Mouse (Mus musculus): ENCODE measurements at regions not wholly inside any gene's neighbourhood (a gene's known extent, or its start where the extent isn't known, plus 50 kb on each side); places are given as distances from the start of the nearest gene placed in this dataset.
A peak's percentile ranks its signal among the peaks of the same experiment; 100 is the strongest.
"Not testable (repeated sequence)": the region's sequence is repeated elsewhere in the genome, so short reads cannot be mapped to it uniquely, and the experiment has no call there.

DNA sequence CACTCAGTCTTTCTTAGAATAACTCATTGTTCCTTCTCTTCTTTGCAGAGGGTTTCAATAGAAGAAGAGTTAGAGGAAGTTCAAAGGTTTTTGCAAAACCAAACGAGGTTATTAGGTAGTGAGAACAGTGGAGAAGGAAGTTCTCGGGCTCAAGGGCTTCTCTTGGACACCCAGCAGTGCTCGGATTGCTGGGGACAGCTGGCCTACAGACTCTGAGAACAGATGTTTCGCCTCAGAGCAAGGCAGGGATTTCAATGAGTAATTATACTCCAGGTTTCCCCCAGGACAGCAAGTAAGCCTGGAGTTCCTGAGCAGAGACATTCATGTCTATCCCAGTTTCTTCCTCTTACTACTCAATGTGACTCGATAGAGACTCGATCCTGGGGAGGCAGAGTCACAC is 94.4 kb downstream of the Cd24a start:
- DNase-seq, result no peak

DNA sequence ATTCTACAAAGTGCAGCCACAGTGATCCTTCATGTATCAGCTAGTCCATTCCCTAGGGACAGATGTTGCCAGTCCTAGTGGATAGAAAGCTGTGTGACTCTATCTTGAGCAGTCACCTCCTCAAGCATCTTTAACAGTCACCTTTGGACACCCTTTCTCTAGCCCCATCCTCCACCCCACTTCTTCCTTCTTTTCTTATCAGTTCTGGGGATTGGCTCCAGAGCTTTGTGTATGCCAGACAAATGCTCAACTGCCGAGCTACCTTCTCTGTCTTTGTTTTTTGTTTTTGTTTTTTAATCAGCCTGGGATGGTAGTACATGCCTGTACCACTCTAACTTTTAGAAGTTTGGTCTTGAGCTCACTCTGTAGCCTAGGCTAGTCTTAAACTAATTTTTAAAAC is 96.7 kb downstream of the Cd24a start:
- DNase-seq, result no peak

DNA sequence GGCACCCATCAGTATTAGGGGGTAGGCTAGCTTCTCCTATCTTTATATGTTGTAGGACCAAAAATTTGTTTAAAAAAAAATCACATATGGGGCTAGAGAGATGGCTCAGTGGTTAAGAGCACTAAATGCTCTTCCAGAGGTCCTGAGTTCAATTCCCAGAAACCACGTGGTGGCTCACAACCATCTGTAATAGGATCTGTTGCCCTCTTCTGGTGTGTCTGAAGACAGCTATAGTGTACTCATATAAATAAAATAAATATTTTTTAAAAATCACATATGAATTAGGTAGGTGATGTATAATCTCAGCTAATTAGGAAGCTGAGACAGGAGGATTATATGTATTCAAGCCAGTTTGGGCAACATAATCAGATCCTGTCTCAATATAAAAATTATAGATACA is 97.4 kb downstream of the Cd24a start:
- not testable (repeated sequence) for DNase-seq

DNA sequence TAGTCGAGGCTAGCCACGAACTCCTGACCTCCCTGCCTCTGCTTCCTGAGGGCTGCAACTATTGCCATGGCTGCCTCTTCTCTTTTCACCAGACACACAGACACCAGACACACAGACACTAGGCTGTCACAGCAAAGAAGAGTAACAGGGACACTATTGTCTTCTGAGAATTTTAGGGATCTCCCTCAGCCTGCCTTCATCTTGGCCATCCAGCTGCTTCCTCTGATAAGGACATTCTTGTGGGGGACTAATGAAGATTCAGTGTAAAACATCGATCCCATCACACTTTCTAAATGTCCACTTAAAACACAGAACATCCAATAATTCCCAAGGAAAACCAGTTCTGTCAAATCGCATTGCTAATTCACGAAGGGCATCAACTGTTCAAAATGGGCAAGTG is 98.2 kb downstream of the Cd24a start:
- DNase-seq, result no peak

DNA sequence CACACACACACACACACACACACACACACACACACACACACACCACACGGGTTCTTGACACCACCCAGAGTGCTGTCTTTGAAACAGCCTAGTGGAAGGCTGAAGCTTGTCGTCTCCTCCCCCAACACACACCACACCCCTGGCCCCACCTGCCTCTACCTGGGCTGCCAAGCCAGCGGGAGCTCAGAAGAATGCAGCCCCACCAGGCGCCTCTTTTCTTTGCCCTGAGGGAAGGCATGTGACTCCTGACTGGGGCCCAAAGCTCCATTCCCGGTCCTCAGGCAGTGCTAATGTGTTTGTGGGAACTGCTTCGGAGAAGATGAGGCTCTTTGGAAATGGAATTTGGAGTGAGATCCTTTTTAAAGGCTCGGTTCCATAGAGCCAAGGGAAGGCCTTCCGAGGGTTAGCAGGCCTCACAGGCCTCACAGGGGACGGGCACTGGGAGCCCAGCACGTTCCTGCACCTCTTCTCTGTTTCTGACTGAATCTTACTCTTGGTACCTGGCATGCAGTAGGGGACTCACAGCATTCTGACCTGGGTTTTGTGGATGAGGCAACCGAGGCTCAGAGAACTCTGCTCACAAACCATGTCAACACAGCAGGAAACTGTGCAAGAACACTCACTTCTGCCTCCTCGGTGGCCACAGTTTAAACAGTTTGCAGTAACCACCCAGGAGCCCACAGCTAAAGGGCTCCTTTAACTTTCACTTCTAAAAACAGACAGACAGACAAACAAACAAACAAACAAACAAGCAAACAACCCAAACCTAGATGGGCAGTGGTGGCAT is 106.4 kb downstream of the Cd24a start:
- DNase-seq, result no peak

DNA sequence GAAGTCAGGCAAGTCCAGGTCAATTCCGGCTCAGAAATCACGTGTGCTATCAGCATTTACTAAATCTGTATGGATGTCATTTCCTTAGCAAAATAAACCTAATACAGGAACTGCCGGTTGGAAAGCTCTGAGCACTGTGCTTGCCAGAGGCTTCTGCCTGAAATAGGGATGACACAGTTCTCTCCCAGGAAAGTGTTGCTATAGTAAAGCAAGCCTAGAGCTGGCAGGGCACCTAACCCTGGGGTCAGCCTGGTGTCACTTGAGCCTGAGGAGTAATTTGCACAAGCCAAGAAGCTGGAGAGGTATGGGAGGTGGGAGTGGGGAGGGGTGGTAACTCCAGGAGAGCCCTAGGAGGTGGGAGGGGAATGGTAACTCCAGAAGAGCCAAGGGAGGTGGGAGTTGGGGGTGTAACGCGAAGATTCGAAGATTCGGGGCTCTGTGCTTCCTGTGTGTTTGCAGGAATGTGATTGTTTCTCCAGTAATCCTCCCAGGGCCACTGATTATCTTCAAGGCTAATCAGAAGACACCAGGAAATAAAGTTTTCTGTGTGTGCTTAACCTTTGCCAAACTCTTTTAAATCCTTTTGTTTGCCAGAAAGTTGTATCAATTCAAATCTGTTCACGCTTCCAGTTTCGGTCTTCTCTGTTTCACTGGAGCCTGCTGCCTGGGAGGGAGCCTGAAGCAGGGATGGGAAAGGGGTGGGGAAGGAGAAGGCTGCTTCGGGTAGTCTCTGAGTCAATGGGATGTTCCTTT is 111.3 kb downstream of the Cd24a start:
- no peak for DNase-seq

DNA sequence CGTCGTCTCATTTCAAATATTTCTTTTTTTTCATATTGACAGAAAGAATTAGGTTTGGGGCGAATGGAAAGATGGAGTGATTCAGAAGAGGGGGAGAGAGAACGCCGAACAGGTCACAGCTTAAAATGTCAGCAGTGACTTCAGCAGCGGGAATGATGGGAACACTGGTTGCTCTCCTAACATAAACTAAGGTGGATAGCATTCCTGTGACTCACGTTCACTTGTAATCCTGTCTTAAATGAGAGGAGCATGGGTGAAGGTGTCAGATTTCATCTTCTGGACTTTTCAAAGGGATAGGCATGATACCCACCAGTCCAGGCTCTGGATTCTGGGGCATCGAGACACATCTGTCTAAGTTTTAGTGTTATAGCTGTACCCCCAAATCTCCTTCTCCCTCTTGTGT is 111.8 kb downstream of the Cd24a start:
- no peak for DNase-seq

DNA sequence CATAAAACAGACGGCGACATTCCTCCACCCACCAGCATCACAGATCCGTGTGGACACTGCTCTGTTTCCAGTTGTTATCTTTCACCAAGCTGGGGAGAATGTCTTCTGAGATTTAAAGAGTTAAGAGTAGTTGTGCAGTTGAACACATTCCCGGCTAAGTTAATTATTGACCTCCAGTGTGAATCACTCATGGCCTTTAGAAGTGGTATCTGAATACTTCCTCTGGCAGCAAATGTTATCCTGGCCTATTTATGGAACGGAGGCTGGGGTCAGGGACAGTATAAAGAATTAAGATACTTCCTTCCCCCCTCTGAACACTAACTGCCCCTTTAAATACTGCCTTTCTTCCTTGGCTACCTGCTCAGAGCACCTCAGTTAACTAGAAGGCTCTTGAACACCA is 115.9 kb downstream of the Cd24a start:
- no peak for DNase-seq

DNA sequence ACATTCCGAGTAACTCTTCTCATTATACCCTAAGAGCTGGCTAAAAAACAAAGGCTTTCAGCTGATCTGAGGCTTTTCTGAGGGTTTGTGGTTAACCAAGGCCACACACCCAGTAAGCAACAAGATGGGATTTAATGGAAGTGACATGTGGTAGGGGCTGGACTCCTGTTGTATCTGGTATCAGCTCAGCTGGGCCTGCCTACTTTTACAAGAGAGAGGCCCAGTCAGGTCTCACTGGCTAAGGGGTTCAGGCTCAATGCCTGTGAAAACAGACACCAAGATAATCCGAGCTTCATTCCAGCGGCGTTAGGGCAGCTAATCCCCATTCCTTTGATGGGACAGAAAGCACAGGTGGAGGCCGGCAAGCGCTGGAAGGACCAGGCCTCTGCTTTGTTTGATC is 116.4 kb downstream of the Cd24a start:
- DNase-seq, result no peak

DNA sequence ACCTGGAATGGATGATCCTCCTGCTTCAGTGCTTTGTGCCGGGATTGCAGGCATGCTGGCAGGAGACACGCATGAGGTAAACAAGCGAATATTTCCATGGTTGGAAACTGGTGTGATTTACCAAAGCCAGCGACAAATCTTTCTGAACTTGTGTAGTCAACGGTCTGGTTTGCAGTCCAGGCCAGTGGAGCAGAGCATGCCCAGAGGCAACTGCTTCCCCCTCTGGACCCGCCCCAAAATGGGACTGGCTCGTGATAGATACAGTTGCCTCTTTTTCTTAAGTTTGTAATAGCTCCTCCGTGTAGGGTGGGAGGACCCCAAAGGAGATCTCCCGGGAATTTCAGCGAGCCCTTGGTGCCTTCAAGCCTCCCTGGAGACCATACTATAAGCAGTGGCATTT is 117.4 kb downstream of the Cd24a start:
- peak; percentile 12 to 15 for DNase-seq

DNA sequence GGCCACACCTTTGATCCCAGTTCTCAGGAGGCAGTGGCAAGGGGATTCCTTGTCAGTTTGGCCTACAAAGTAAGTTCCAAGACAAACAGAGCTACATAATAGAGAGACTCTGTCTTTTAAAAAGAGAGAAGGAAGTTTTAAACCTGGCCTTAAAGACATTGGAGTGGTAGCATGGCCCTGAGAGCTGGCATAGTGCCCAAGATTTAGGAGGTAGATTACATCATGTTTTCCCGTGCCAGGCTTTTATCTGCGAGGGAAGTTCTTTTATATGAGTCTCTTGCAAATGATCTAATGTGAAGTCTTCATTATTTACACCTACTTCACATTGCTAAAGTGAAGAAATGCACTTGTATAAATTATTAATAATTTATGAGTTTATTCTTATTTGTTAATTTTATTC is 119.8 kb downstream of the Cd24a start:
- DNase-seq, result peak in 1 of 2 experiments; percentile 21

DNA sequence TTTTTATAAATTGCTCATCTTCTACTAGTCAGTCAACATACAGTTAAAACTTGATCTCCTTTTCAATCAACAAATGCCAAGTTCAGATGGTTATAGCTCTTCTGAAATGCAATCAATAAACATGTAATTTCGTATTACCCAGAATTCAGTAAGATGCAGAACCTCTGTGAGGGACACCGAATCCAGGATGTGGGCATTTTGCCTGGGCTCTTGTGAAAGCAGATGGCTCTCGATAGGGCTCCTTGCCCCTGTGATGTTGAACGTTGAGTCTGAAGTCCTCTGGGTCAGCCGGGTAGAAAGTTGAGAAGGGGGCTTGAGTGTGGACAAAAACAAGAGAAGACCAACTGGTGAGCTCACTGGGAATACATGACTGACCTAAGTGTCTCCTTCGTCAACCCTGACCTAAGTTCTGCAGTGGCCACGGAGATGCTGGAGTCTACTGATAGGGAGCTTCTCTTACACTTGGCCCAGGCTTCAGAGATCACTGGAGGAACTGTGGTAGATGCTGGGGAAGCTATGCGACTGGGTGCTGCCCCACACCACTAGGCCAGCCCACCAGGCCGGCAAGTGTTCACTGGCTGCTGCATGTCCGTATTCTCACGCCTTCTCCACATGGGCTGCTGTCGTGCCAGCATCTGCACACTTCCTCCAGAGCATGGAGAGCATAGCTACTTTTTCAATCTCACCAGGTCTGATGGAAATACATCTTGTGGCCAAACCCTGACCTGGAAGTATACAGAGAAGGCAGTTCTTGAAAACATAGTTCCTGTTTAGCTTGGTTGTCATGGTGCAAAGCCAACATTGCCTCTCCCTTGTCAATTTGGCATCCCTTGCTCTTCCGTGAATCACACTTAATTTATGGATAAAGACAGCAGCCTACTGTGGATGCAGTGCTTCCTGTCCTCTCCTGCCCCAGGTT is 122.5 kb downstream of the Cd24a start:
- peak; percentile 27 to 28 for DNase-seq

DNA sequence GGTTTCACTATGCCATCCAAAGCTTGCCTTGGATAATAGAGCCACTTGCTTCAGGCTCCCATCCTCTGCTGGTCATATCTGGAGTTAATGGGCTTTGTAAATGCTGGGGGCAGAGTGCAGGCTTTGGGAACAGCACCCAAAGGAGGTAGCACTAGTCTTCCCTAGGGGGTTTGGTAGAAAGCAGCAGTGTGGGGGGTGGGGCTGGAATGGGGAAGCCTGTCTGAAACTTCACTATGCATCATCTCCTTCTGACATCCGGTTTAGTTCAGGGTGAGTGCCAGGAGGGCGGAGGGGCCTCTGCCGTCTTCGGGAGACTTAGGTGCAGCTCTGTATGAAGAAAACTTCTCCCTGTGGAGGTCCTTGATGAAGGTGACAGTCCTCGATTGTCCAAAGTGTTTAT is 124.8 kb downstream of the Cd24a start:
- no peak for DNase-seq

DNA sequence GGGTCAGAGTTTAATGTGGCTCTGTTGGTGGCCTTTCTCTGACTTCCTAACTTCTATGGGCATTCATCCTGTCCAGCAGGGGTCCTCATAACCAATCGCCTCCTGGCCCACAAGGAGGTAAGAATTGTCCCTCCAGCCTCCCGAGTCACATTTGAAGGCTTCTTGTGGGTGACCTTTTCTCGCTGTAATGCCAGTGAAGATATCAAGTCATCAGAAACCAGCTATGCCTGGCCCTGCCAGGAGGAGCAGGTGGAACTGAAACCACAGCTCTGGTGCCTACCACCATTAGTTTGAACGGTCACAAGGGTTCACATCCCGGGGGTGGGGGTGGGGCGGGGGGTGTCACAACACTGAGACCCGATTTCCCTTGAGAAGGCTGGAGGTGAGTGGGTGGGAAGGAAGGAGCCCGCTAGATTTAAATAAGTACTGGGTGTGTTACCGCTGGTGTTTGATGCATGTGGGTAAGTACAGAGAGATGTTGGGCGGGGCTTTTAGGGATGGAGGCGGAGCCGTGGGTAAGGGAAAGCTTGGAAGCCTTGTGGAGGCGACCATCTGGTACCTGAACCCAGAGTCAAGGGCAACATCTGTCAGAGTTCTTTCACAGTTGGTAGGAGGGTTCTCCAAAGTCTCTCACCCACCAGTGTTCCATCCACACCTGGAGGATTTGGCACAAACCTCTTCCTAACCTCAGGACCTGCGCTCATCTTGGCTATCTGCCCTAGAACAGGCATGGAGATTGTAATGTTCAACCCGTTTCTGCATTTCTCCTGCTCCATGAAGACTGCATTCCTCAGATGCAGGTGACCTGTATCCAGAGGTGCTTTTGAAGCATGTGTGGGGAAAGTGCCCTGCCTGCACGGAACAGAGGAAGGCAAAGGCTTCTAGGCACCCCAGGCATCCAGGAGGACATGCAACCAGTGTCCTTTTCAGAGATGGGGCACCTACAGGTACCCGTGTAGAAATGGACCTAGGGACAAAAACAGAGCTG is 128.2 kb downstream of the Cd24a start:
- no peak for DNase-seq

DNA sequence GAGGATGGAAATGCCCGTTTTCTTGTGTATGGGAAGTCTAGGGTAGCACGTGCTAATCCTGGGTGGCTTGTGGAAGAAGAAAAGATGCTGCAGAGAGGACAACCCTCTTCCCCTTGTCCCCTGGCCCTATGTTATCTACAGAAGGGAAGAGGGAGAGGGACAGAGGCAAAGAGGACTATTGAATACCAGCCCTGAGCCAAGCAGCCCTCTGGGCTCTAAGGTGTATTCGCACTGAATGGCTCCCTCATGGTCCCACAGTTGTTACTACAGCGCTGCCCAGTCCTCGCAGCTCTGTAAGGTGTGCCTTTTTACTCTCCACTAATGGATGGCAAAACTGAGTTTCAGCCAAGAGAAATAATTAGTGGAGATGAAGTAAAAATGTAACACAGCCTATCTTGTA is 128.9 kb downstream of the Cd24a start:
- no peak for DNase-seq

DNA sequence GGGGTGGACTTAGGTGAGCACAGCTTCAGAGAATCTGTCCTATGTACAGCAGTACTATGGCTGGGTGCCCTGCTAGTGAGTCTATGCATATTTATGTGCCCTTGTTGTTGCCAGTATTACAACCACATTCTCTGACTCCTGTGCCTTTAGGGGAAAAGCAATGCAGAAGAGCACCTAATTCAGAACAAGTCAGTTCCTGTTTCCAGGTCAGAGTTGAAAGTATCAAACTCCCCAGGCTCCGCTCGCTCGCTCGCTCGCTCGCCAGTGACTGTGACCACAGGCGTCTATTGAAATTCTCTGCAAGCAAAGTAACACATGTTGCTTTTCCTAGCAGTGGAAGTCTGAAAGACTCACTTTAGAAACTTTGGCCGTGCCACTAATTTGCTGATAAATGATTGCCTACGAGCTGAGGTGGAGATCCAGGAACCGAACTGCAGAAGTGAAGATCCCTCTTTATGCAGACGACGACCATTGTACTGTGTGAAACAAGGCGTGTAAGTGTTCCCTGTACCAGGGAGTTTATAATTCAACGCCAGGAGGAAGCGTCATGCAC is 129.8 kb downstream of the Cd24a start:
- DNase-seq, result no peak

DNA sequence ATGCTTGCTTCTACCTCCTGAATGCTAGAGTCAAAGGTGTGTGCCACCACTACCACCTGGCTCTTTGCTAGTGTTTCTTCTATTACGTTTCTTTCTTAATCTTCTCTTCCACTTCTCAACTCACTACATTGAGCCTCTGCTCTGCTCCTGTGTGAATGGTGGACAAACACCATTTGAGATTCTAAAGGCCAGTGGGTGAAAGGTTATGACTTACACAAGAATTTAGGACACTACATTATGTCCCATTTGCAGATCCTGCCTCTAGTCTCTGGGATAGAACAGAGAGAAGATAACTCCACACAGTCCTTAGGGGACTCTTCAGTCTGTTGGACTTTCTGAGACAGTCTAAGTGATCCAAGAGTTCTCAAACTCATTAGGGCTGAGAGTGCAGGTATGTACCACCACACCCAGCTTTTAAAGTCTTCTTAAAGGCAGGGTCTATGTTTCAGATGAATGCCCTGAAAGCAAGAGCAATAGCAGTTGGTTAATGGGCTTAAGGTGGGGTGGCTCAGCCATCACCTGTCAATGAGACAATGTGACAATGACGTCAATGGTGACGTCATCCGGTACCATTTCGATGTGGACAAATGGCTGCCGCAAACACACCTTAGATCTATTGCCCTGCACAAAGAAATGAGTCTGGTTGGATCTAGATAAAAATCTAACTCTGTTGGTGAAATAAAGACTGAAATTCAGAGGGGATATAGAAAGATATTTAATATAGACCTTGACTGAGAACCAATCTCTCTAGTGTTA is 131.4 kb downstream of the Cd24a start:
- DNase-seq, result no peak

DNA sequence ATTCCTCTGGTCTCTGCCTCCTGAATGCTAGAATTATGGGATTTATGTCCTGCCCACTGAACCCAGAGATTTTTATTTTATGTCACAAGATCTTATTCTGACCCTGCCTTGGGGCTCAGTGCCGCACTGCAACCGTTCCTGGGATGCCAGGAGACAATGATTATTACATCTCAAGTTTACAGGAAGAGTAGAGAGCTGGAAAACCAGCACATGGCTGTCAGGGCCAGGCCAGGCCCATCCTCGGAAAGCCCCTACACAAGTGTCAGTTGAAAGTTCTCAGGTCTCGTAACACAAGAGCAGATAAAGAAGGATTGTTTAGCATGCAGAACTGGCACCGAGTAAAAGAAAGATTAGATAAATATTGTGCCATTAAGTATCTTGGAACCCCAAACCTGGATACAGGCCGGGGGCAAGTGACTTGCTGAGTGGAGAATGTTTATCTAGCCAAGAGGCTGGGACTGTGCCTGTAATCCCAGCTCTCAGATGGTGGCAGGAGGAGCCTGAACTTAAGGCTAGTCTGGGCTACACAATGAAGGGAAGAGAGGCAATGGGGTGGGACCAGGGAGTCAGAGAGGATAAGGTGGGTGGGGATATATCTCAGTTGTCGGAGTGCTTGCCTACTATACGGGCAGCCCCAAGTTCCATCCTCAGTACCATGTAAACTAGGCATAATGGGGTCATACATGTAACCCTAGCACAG is 132.3 kb downstream of the Cd24a start:
- DNase-seq, result no peak

DNA sequence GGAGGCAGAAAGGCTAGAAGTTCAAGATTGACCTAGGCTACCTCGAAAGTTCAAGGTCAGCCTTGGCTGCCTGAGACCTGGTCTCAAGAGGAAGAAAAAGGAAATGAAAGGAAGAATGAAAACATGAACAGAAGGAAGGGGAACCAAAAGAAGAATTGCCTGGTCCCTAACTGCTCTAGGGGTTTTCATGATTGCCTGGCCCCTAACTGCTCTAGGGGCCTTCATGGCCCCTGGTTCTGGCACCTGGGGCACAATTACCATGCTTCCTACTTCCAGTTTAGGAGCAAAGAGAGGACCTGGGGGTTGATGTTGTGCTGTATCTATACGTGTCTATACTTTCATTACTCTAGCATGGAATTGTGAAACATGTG is 132.8 kb downstream of the Cd24a start:
- no peak for DNase-seq

DNA sequence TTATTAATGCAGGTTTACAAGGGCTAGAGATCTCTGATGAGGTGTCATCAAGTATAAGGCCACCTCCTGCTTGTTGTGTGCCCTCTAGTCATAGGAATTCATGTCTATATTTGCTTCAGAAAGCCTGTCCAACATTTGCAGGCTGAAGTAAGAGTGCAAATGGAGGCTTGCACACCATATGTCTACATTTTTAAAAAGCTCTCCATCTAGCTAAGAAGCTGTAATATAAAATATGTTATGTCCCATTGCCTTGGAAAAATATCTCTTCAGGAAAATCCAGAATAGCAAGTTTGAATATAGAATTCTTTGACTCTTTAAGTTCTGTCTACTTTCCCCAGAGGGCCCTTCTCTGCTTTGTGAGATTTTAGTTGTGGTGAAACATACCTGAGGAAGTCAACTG is 134.6 kb downstream of the Cd24a start:
- DNase-seq, result no peak

Data from cerebellum, postnatal 14 days (tissue).